Mouse (Mus musculus) G1E (cell line): ENCODE results near the gene Gm44965.

Experiments used
- CTCF ChIP-seq: IDR thresholded peaks from 2 replicates; pipeline ENCODE4 v1.5.1; 2012; ENCODE audit warnings: low read depth, low read length, inconsistent platforms, mixed read lengths
- GATA1 ChIP-seq: IDR thresholded peaks from 2 replicates; pipeline ENCODE4 v1.6.1; 2012; ENCODE audit warnings: borderline replicate concordance, low read length, inconsistent platforms, mixed read lengths
- POLR2AphosphoS5 ChIP-seq: IDR thresholded peaks from 2 replicates; pipeline ENCODE4 v1.6.1; 2012; ENCODE audit warnings: low read depth, low read length, inconsistent platforms; ENCODE audit not compliant: insufficient replicate concordance
- TAL1 ChIP-seq: conservative IDR thresholded peaks from 2 replicates; pipeline ENCODE4 v1.6.1; 2012; ENCODE audit warnings: low read depth, low read length, inconsistent platforms, mixed read lengths

- TF ChIP-seq CTCF (no peak), GATA1 (no peak), TAL1 (no peak), POLR2AphosphoS5 (no peak)
Observed at GRCm38 (mm10) chr6:48635105-48635504, 41.4 kb downstream of the Gm44965 start.
